Mouse (Mus musculus) bone marrow, adult 2 months (tissue): Measurements from ENCODE around the gene Gm47289. TPM values are rescaled to one million over a fixed set of nuclear protein-coding genes. Genes with fewer than 3 reads are reported as not detected.
A peak's percentile ranks its signal among the peaks of the same experiment; 100 is the strongest.

Experiments
- H3K27ac ChIP-seq: fragments of 200-500 bp; 2 replicates; pipeline ENCODE4 v1.5.1; 2012; ENCODE audit warnings: low read depth, mild to moderate bottlenecking, control low read depth, inconsistent platforms, low read length; ENCODE audit not compliant: control insufficient read depth, poor library complexity, insufficient read depth
- H3K4me1 ChIP-seq: fragments of 200-500 bp; 2 replicates; pipeline ENCODE4 v1.6.1; 2011; ENCODE audit warnings: low read length; ENCODE audit not compliant: control insufficient read depth, insufficient read depth
- H3K4me3 ChIP-seq: fragments of 200-500 bp; replicated peaks from 2 replicates; pipeline ENCODE3; 2011; ENCODE audit warnings: mild to moderate bottlenecking, low read depth, low read length, control low read depth; ENCODE audit not compliant: control insufficient read depth
- CTCF ChIP-seq: fragments of 200-500 bp; IDR thresholded peaks from 2 replicates; pipeline ENCODE4 v1.5.1; 2011; ENCODE audit warnings: low read length, control low read depth; ENCODE audit not compliant: control insufficient read depth, insufficient read depth
- POLR2A ChIP-seq: fragments of 200-500 bp; IDR thresholded peaks from 2 replicates; pipeline ENCODE4 v1.6.1; 2011; ENCODE audit warnings: low read depth, mild to moderate bottlenecking, control low read depth, low read length, borderline replicate concordance; ENCODE audit not compliant: control insufficient read depth
- WGBS: fragments of 180-500 bp; shearing (Covaris S2); methylation state at CpG from one replicate; pipeline ENCODE4 v1.1.7; 2018; 5-methylcytosine and 5-hydroxymethylcytosine counted together
- polyA plus RNA-seq: library from polyadenylated mRNA; stranded (reverse); fragments of >200 nt; gene quantifications from 2 replicates; pipeline ENCODE4 v1.2.4, GENCODE M21; 2011; ENCODE audit warnings: low replicate concordance; ENCODE audit not compliant: missing spikeins, insufficient read depth, insufficient read length

Gm47289 gene
- polyA plus RNA-seq, 1 experiment: not detected

- Histone ChIP-seq H3K4me3 (no peak overlapping the region), H3K27ac (no peak overlapping the region), H3K4me1 (no peaks in the 10 kb centered on the region)
- TF ChIP-seq POLR2A (no peak), CTCF (no peak)
- WGBS: 78% methylated on average over 11 of the region's 11 CpGs
These were observed 20.3 kb downstream of the Gm47289 start for GRCm38 (mm10) chr9:119179292-119179691.

- no peak for TF ChIP-seq POLR2A
- TF ChIP-seq CTCF: no peak
- no peak overlapping the region for H3K4me3 ChIP-seq
- H3K4me1 ChIP-seq: no peaks in the 10 kb centered on the region
- H3K27ac ChIP-seq: no peak overlapping the region
- WGBS: 53% methylated on average over 3 of the region's 3 CpGs
These were observed 22.3 kb downstream of the Gm47289 start for GRCm38 (mm10) chr9:119181241-119181728.

- Histone ChIP-seq H3K4me1 (no peaks in the 10 kb centered on the region; the same call in 1 of the 2 replicates), H3K27ac (no peak overlapping the region), H3K4me3 (no peak overlapping the region)
- TF ChIP-seq CTCF (peak; percentile 64), POLR2A (no peak)
- 44% methylated on average over 11 of the region's 11 CpGs for WGBS
These were observed 33.4 kb downstream of the Gm47289 start for GRCm38 (mm10) chr9:119192202-119192990.

GRCm38 (mm10) chr9:119199151-119199861 lies 40.3 kb downstream of the Gm47289 start:
- no peak overlapping the region for H3K4me3 ChIP-seq
- WGBS: 56% methylated on average over 10 of the region's 10 CpGs
- H3K27ac ChIP-seq: no peak overlapping the region
- H3K4me1 ChIP-seq: no peaks in the 10 kb centered on the region; the same call in 1 of the 2 replicates
- TF ChIP-seq CTCF (no peak), POLR2A (no peak)

GRCm38 (mm10) chr9:119201653-119202052 lies 42.7 kb downstream of the Gm47289 start:
- TF ChIP-seq CTCF: no peak
- no peak for TF ChIP-seq POLR2A
- Histone ChIP-seq H3K4me3 (no peak overlapping the region), H3K27ac (no peak overlapping the region), H3K4me1 (no peaks in the 10 kb centered on the region; the same call in 1 of the 2 replicates)
- 78% methylated on average over 5 of the region's 5 CpGs for WGBS

GRCm38 (mm10) chr9:119203617-119204016 lies 44.7 kb downstream of the Gm47289 start:
- H3K4me1 ChIP-seq: no peaks in the 10 kb centered on the region
- 92% methylated on average over 9 of the region's 9 CpGs for WGBS
- H3K4me3 ChIP-seq: no peak overlapping the region
- no peak overlapping the region for H3K27ac ChIP-seq
- TF ChIP-seq CTCF: no peak
- no peak for TF ChIP-seq POLR2A

- 83% methylated on average over 5 of the region's 5 CpGs for WGBS
- TF ChIP-seq POLR2A: no peak
- TF ChIP-seq CTCF: no peak
- H3K27ac ChIP-seq: no peak overlapping the region
- no peak overlapping the region for H3K4me3 ChIP-seq
- H3K4me1 ChIP-seq: no peaks in the 10 kb centered on the region
These were observed 46.8 kb downstream of the Gm47289 start for GRCm38 (mm10) chr9:119205756-119206155.

GRCm38 (mm10) chr9:119206666-119207065 lies 47.7 kb downstream of the Gm47289 start:
- 72% methylated on average over 2 of the region's 2 CpGs for WGBS

More at GRCm38 (mm10) chr9:119206666-119207065, 47.7 kb downstream of the Gm47289 start:
- TF ChIP-seq POLR2A (no peak), CTCF (no peak)
- no peak overlapping the region for H3K4me3 ChIP-seq
- no peak overlapping the region for H3K27ac ChIP-seq
- H3K4me1 ChIP-seq: no peaks in the 10 kb centered on the region
